Mouse (Mus musculus) CD8-positive naive resting alpha-beta T cell, adult 2 months (primary cell): ENCODE measurements around the gene Clmp.
"Not testable (repeated sequence)": the region's sequence is repeated elsewhere in the genome, so short reads cannot be mapped to it uniquely, and the experiment has no call there.

Source experiments
- DNase-seq, 2 experiments: peaks; one replicate each; pipeline ENCODE4 v3.0.0; 2022; ENCODE audit warnings: low read depth in 2 of 2, low spot score in 2 of 2

Clmp gene

GRCm38 (mm10) chr9:40730701-40731590 is 45.2 kb downstream of the Clmp start:
- no peak for DNase-seq

GRCm38 (mm10) chr9:40731591-40732048 is 45.9 kb downstream of the Clmp start:
- no peak for DNase-seq

- no peak for DNase-seq
These were observed 46.5 kb downstream of the Clmp start for GRCm38 (mm10) chr9:40732302-40732701.

GRCm38 (mm10) chr9:40737117-40737516 is 51.4 kb downstream of the Clmp start:
- DNase-seq, result no peak

GRCm38 (mm10) chr9:40743525-40744034 is 57.8 kb downstream of the Clmp start:
- DNase-seq, result no peak

- no peak for DNase-seq
These were observed 58.5 kb downstream of the Clmp start for GRCm38 (mm10) chr9:40744233-40744632.

GRCm38 (mm10) chr9:40746796-40747195 is 61.0 kb downstream of the Clmp start:
- DNase-seq, result no peak

GRCm38 (mm10) chr9:40747249-40747648 is 61.5 kb downstream of the Clmp start:
- DNase-seq, result no peak

- peak in 1 of 2 experiments; percentile 16 for DNase-seq
These were observed 64.3 kb downstream of the Clmp start for GRCm38 (mm10) chr9:40749832-40750620.

GRCm38 (mm10) chr9:40751749-40752148 is 66.0 kb downstream of the Clmp start:
- DNase-seq, result no peak

- peak; percentile 44 to 63 for DNase-seq
These were observed 70.6 kb downstream of the Clmp start for GRCm38 (mm10) chr9:40756401-40756800.

- DNase-seq, result peak in 1 of 2 experiments; percentile 11
These were observed 71.4 kb downstream of the Clmp start for GRCm38 (mm10) chr9:40757105-40757626.

GRCm38 (mm10) chr9:40757685-40758270 is 72.0 kb downstream of the Clmp start:
- DNase-seq, result peak; percentile 47 to 53

- DNase-seq, result no peak
These were observed 76.6 kb downstream of the Clmp start for GRCm38 (mm10) chr9:40762354-40762753.

- no peak for DNase-seq
These were observed 79.3 kb downstream of the Clmp start for GRCm38 (mm10) chr9:40764887-40765580.

- no peak for DNase-seq
These were observed 79.8 kb downstream of the Clmp start for GRCm38 (mm10) chr9:40765581-40765940.

- DNase-seq, result no peak
These were observed 80.4 kb downstream of the Clmp start for GRCm38 (mm10) chr9:40766058-40766605.

GRCm38 (mm10) chr9:40767946-40768345 is 82.2 kb downstream of the Clmp start:
- no peak for DNase-seq

- DNase-seq, result no peak
These were observed 86.5 kb downstream of the Clmp start for GRCm38 (mm10) chr9:40772246-40772645.

GRCm38 (mm10) chr9:40773142-40773541 is 87.4 kb downstream of the Clmp start:
- not testable (repeated sequence) for DNase-seq
